Mouse (Mus musculus) liver, embryonic 15.5 days (tissue): ENCODE measurements at regions not wholly inside any gene's neighbourhood (a gene's known extent, or its start where the extent isn't known, plus 50 kb on each side); places are given as distances from the start of the nearest gene placed in this dataset.
"Not testable (repeated sequence)": the region's sequence is repeated elsewhere in the genome, so short reads cannot be mapped to it uniquely, and the experiment has no call there.

Experiments
- ATAC-seq: fragments of 200-750 bp; cut with Nextera tagmentation; 2 replicates; pipeline ENCODE4 v1.8.0; 2017; ENCODE audit warnings: moderate number of reproducible peaks, mild to moderate bottlenecking, moderate library complexity; ENCODE audit not compliant: insufficient read depth
- H3K27ac ChIP-seq: fragments of 300-500 bp; sonication (generic); replicated peaks from 2 replicates; pipeline ENCODE4 v1.5.1; 2015; ENCODE audit warnings: mild to moderate bottlenecking, inconsistent platforms
- H3K27me3 ChIP-seq: fragments of 300-500 bp; sonication (generic); 2 replicates; pipeline ENCODE4 v1.6.1; 2015; ENCODE audit warnings: mild to moderate bottlenecking, inconsistent platforms
- H3K36me3 ChIP-seq: fragments of 300-500 bp; sonication (generic); replicated peaks from 2 replicates; pipeline ENCODE4 v1.6.1; 2015; ENCODE audit warnings: moderate library complexity, mild to moderate bottlenecking, inconsistent platforms
- H3K4me1 ChIP-seq: fragments of 300-500 bp; sonication (generic); replicated peaks from 2 replicates; pipeline ENCODE4 v1.6.1; 2015; ENCODE audit warnings: inconsistent platforms
- H3K4me2 ChIP-seq: fragments of 300-500 bp; sonication (generic); 2 replicates; pipeline ENCODE4 v1.6.1; 2015; ENCODE audit warnings: moderate library complexity, mild to moderate bottlenecking, inconsistent platforms
- H3K4me3 ChIP-seq: fragments of 300-500 bp; sonication (generic); replicated peaks from 2 replicates; pipeline ENCODE4 v1.5.1; 2015; ENCODE audit warnings: mild to moderate bottlenecking, inconsistent platforms
- H3K9ac ChIP-seq: fragments of 300-500 bp; sonication (generic); 2 replicates; pipeline ENCODE4 v1.6.1; 2015; ENCODE audit warnings: moderate library complexity, mild to moderate bottlenecking, inconsistent platforms
- H3K9me3 ChIP-seq: fragments of 300-500 bp; sonication (generic); replicated peaks from 2 replicates; pipeline ENCODE4 v1.6.1; 2016; ENCODE audit warnings: inconsistent platforms
- WGBS: fragments of 180-500 bp; shearing (Covaris S2); methylation state at CpG from one replicate; pipeline ENCODE4 v1.1.7; 2015; ENCODE audit warnings: mixed read lengths; ENCODE audit not compliant: insufficient replicate concordance; 5-methylcytosine and 5-hydroxymethylcytosine counted together

GRCm38 (mm10) chr7:106616932-106617331, 63.5 kb downstream of the Olfr693 start:
- not testable (repeated sequence) for H3K4me3 ChIP-seq, H3K9ac ChIP-seq, H3K4me1 ChIP-seq, H3K9me3 ChIP-seq, H3K4me2 ChIP-seq, H3K27ac ChIP-seq, ATAC-seq, H3K27me3 ChIP-seq, H3K36me3 ChIP-seq
- 12% methylated on average over 5 of the region's 5 CpGs for WGBS

GRCm38 (mm10) chr7:106612723-106613122, 67.7 kb downstream of the Olfr693 start:
- ATAC-seq: no peak
- no peaks in the 10 kb centered on the region for H3K4me1 ChIP-seq
- no peak overlapping the region for H3K4me2 ChIP-seq
- WGBS: 69% methylated on average over 1 of the region's 1 CpGs
- no peaks in the 10 kb centered on the region for H3K9me3 ChIP-seq
- no peaks in the 10 kb centered on the region for H3K36me3 ChIP-seq
- no peaks in the 10 kb centered on the region for H3K27me3 ChIP-seq
- H3K4me3 ChIP-seq: no peak overlapping the region
- H3K9ac ChIP-seq: no peak overlapping the region
- H3K27ac ChIP-seq: no peak overlapping the region

GRCm38 (mm10) chr7:106580424-106580823, 100.0 kb downstream of the Olfr693 start:
- 70% methylated on average over 3 of the region's 3 CpGs for WGBS
- H3K9ac ChIP-seq: no peak overlapping the region
- H3K4me2 ChIP-seq: no peak overlapping the region
- H3K27ac ChIP-seq: no peak overlapping the region
- H3K4me1 ChIP-seq: no peaks in the 10 kb centered on the region
- no peaks in the 10 kb centered on the region for H3K9me3 ChIP-seq
- no peak overlapping the region for H3K4me3 ChIP-seq
- no peak for ATAC-seq
- H3K27me3 ChIP-seq: no peaks in the 10 kb centered on the region
- H3K36me3 ChIP-seq: no peaks in the 10 kb centered on the region

GRCm38 (mm10) chr7:106568251-106568650, 112.1 kb downstream of the Olfr693 start:
- not testable (repeated sequence) for ATAC-seq, H3K36me3 ChIP-seq, H3K4me3 ChIP-seq, H3K27ac ChIP-seq, H3K4me1 ChIP-seq, H3K27me3 ChIP-seq, H3K9ac ChIP-seq, H3K9me3 ChIP-seq, H3K4me2 ChIP-seq
- 47% methylated on average over 2 of the region's 2 CpGs for WGBS

- Histone ChIP-seq H3K9ac (no peak overlapping the region), H3K36me3 (no peaks in the 10 kb centered on the region), H3K27ac (no peak overlapping the region), H3K9me3 (no peaks in the 10 kb centered on the region), H3K4me2 (no peak overlapping the region), H3K4me1 (no peaks in the 10 kb centered on the region), H3K4me3 (no peak overlapping the region), H3K27me3 (no peaks in the 10 kb centered on the region)
- 10% methylated on average over 2 of the region's 2 CpGs for WGBS
- ATAC-seq: no peak
Measured at GRCm38 (mm10) chr7:106550881-106551575, 129.4 kb downstream of the Olfr693 start.

- H3K27ac ChIP-seq, H3K9me3 ChIP-seq: not testable (repeated sequence)
- WGBS: 14% methylated on average over 2 of the region's 2 CpGs
Measured at GRCm38 (mm10) chr7:106529433-106530102, 150.8 kb downstream of the Olfr693 start.

GRCm38 (mm10) chr7:106529023-106529422, 151.4 kb downstream of the Olfr693 start:
- not testable (repeated sequence) for H3K9ac ChIP-seq, H3K4me1 ChIP-seq, H3K4me2 ChIP-seq, H3K36me3 ChIP-seq, H3K27me3 ChIP-seq, H3K9me3 ChIP-seq, H3K27ac ChIP-seq, H3K4me3 ChIP-seq
- 7% methylated on average over 2 of the region's 2 CpGs for WGBS
- peak; percentile 65 for ATAC-seq

More at GRCm38 (mm10) chr7:106529433-106530102, 150.8 kb downstream of the Olfr693 start:
- not testable (repeated sequence) for H3K4me1 ChIP-seq, H3K4me3 ChIP-seq, H3K4me2 ChIP-seq, H3K36me3 ChIP-seq, H3K27me3 ChIP-seq, H3K9ac ChIP-seq
- peak; percentile 49; the same call in 1 of the 2 replicates for ATAC-seq

GRCm38 (mm10) chr7:106494851-106495250, 185.5 kb downstream of the Olfr693 start:
- WGBS: 53% methylated on average over 2 of the region's 2 CpGs
- Histone ChIP-seq H3K36me3 (no peaks in the 10 kb centered on the region), H3K27me3 (no peaks in the 10 kb centered on the region), H3K9me3 (no peaks in the 10 kb centered on the region), H3K27ac (no peak overlapping the region), H3K4me2 (no peak overlapping the region), H3K4me3 (no peak overlapping the region), H3K4me1 (no peaks in the 10 kb centered on the region), H3K9ac (no peak overlapping the region)
- no peak for ATAC-seq
